Mouse (Mus musculus) cerebellum, postnatal 25 days (tissue): ENCODE results near the gene Hccs.
"Not testable (repeated sequence)": the region's sequence is repeated elsewhere in the genome, so short reads cannot be mapped to it uniquely, and the experiment has no call there.

Experiments
- DNase-seq, 2 experiments: peaks; one replicate each; pipeline ENCODE4 v3.0.0; 2021; ENCODE audit warnings: mixed read lengths in 2 of 2

Gene Hccs

GRCm38 (mm10) chrX:169319945-169320667 is at the start of gene Hccs:
Hccs (minus strand) TSS chrX:169320372.
- DNase-seq = peak; percentile 85 to 91

- DNase-seq = no peak
Measured at GRCm38 (mm10) chrX:169357146-169357772, 37.1 kb upstream of the Hccs start.

GRCm38 (mm10) chrX:169338213-169338612 is 18.0 kb upstream of the Hccs start:
- DNase-seq = no peak

GRCm38 (mm10) chrX:169337559-169337958 is 17.4 kb upstream of the Hccs start:
- DNase-seq = no peak

GRCm38 (mm10) chrX:169332264-169332663 is 12.1 kb upstream of the Hccs start:
- DNase-seq = peak in 1 of 2 experiments; percentile 20

- DNase-seq = no peak
Measured at GRCm38 (mm10) chrX:169325929-169326595, 5.9 kb upstream of the Hccs start.

- DNase-seq = not testable (repeated sequence)
Measured at GRCm38 (mm10) chrX:169320668-169321005, 465 bp upstream of the Hccs start.

- DNase-seq = peak; percentile 8 to 9
Measured at GRCm38 (mm10) chrX:169319066-169319760, 959 bp downstream of the Hccs start.

GRCm38 (mm10) chrX:169308559-169308958 is 11.6 kb downstream of the Hccs start:
- no peak for DNase-seq

GRCm38 (mm10) chrX:169303945-169304344 is 16.2 kb downstream of the Hccs start:
- DNase-seq = peak; percentile 44 to 59

GRCm38 (mm10) chrX:169302271-169303045 is 17.7 kb downstream of the Hccs start:
- DNase-seq = no peak

GRCm38 (mm10) chrX:169299579-169299978 is 20.6 kb downstream of the Hccs start:
- DNase-seq = no peak

- DNase-seq = no peak
Measured at GRCm38 (mm10) chrX:169263433-169264172, 56.6 kb downstream of the Hccs start.

GRCm38 (mm10) chrX:169262212-169262611 is 58.0 kb downstream of the Hccs start:
- no peak for DNase-seq

- DNase-seq = no peak
Measured at GRCm38 (mm10) chrX:169261034-169261433, 59.1 kb downstream of the Hccs start.

GRCm38 (mm10) chrX:169256741-169257140 is 63.4 kb downstream of the Hccs start:
- DNase-seq = no peak

- no peak for DNase-seq
Measured at GRCm38 (mm10) chrX:169255915-169256314, 64.3 kb downstream of the Hccs start.

- no peak for DNase-seq
Measured at GRCm38 (mm10) chrX:169222357-169223062, 97.7 kb downstream of the Hccs start.

- DNase-seq = peak; percentile 8 to 11
Measured at GRCm38 (mm10) chrX:169220064-169220463, 100.1 kb downstream of the Hccs start.

GRCm38 (mm10) chrX:169210019-169210418 is 110.2 kb downstream of the Hccs start:
- no peak for DNase-seq
